Mouse (Mus musculus) frontal cortex, adult (tissue): ENCODE measurements around the gene Rab3d.

Experiments
- ATAC-seq: cut with Nextera tagmentation; 2 replicates; pipeline ENCODE4 v1.9.2; 2017; ENCODE audit warnings: mild to moderate bottlenecking, moderate library complexity, mixed read lengths; ENCODE audit not compliant: low TSS enrichment

Gene Rab3d

DNA sequence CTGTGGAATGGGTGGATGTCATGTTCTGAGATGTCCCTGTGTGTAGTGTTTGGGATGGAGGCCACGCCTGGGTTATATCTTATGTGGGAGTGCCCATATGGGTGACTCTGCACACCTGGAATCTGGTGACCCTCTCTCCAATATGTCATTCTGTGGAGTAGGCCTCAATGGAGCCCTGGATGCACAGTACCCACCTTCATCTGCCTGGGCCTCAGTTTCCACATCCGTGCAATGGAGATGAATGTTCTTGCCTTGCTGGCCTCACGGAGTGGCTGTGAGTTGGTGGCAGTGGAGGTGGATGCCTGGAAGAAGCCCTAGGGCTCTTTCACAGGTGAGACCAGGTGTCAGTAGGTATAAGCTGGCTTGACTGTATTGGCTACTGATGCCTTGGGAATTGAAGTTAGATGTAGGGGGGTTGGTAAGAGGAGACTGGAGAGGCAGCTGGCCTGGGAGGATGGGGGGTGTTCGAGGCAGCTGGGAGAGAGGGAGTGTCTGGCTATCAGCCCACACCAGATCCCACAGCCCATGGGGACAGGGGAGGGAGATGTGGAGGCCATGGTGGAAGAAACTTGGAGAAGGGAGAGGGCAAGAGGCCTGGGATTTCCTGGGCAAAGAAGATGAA lies 20.4 kb upstream of the Rab3d start:
- 0 out of 2 replicates have a peak, but pooled peaks have one; percentile 8 for ATAC-seq

DNA sequence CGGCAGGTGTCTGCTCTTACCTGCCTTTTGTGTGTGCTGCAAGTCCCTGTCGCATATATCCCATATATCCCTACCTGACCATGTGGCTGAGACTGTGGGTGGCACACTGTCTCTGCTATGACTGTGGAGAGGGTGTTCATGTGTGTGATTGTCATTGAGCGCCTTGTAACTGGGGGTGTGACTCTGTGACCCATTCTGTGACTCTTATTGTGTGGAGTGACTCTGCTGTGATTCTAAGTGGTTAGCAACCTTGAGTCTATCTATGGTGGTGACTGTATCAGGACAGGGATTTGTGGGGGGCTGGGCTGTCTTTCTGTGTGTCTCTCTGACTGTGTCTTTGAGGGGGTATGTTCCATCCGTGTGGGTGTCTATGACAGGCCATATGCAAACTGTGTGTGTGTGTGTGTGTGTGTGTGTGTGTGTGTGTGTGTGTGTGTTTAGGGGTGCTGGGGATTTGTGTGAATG lies 19.8 kb upstream of the Rab3d start:
- 0 out of 2 replicates have a peak, but pooled peaks have one; percentile 17 for ATAC-seq

DNA sequence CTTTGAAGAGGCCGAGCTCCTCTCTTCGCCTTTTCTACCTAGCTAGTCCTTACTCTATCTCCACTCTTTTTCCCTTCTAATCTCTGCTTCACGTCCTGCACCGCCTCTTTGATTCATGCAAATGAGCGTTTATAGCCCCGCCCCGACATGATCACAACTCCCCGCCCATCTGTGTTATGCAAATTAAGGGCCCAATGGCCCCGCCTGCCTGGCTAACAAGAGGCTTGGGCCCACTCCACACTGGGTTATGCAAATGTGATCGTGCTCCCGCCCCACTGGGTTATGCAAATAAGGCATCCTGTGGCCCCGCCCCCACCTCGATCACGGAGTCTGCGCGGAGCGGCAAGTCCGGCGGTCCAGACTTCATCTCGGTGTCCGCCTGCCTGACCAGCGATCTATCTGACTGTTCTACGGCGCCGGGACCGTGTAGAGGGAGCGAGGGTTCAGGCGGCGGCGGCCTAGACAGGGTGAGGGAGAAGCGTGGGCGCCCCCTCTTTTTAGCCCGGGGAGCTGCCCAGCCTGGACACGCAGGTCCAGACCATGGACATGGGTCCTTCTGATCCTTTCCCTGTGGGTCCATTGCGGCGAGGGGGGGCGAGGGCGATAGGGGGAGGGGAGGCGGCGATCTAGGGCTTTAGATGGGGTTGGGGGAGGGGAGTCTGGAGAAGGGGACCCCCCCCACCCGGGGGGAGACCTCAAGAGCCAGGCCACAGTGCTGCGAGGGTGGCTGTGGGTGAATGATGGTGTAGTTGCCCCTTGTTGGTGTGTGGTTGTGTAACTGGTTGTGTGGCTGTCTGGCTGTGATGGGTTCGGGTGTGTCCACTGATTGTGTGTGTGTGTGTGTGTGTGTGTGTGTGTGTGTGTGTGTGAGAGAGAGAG lies 18.9 kb upstream of the Rab3d start, which contains the start of gene Plppr2:
TSS of gene Plppr2 (plus strand) at position 342 of the 879 bp plus-strand sequence.
- ATAC-seq, result peak; percentile 82

DNA sequence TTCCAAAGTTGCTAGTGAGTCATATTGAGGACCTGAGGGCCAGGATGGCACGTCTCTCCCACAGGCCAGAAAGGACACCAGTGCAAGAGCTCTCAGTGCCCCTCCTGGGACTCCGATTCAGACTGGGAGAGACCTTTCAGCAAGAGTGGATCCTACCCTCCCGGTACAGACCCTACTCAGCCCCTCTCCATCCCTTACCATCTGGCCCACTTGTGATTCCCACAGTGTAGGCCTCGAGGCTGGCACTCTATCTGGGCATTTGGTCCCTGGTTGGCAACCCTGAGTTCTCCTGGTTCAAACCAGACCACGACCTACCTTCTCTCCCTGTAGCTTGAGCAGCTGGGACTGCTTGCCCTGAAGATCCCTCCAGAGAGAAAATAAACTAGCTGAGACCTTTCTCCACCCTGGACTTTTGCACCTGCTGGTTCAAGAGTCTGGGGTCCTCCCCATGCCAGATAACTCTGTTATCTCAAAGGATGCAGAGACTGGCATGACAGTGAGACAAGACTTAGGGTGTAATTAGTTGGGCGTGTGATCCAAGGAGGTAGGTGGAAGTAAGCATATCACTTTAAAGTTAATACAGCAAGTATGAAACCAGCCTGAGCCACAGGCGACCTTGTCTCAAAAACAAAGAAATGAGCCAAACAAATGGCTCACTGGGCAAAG lies 17.6 kb upstream of the Rab3d start:
- no peak for ATAC-seq

DNA sequence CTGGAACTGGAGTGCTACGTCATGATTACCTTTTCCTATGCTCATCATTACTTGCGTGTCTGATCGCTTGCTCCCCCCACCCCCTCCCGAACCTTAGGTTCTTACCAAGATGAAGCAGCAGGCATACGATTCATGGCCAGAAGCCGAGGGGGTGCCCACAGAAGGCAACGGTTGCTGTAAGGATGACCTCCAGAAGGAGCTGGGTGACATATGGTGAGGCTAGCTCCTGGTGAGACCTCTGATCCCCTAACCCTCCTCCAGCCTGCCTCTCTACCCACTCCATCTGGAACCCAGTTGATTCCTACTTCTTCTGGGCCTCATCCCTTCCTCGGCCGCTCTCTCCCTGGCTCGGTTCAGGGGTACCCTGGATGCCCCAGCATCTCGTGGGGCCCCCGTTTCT lies 16.0 kb upstream of the Rab3d start:
- no peak for ATAC-seq

DNA sequence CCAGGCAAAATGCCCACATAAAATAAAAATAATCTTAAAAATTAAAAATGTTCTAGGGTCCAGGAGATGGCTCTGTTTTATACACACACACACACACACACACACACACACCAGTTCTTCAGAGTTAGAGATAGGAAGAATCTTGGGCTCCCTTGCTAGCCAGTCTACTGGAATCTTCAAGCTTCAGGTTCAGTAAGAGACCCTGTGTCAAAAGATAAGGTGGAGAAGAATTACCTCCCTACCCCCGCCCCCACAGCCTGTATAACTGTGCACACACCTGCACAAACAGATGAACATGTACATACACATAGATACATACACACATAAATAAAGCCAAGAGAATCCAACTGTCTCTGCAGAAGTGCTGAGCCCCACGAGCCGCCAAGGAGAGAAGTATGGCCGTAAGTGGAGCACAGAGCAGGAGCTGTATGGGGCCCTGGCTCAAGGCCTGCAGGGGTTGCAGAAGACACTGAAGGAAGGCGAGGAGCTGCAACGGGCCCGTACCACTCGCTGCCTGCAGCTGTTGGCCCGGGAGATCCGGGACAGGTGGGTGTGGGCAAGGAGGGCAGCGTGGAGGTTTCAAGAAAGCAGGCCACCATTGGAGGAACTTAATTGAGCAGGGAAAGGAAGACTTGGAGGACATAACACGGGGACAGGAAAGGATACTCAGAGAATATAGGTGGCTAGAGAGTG lies 14.6 kb upstream of the Rab3d start:
- no peak for ATAC-seq

DNA sequence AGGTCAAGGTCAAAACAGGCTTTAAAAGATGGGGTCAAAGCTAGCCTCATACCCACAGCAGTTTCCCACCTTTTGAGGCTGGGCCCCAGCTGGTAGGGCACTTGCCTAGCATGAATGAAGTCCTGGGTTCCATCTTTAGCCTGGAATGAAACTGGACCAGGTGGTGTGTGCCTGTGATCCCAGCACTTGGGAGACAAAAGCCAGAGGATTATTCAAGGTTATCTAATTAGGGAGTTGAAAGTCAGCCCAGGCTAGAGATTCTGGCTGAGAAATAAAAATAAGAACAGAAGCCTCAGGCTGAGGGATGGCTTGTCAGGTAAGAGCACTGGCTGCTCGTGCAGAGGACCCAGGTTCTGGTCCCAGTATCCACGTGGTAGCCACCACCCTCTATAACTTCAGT lies 14.0 kb upstream of the Rab3d start:
- no peak for ATAC-seq

DNA sequence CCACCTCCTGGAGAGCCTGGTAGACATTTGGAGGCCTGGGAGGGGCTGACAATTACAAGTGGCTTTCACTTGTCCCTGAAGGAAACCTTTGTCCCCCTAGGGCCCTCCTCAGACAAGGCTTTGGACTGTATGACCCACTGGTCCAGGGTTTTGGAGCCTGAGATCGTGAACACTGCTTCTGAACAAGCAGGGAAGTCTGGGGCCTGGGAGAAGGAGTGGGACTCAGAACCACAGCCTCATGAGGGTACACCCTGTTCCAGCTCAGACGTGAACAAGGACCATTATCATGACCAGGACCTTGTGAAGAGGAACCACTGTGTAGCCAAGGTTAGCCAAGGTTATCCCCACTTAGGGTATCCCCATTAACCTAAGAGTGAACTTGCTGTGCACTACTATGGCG lies 11.2 kb upstream of the Rab3d start:
- no peak for ATAC-seq

DNA sequence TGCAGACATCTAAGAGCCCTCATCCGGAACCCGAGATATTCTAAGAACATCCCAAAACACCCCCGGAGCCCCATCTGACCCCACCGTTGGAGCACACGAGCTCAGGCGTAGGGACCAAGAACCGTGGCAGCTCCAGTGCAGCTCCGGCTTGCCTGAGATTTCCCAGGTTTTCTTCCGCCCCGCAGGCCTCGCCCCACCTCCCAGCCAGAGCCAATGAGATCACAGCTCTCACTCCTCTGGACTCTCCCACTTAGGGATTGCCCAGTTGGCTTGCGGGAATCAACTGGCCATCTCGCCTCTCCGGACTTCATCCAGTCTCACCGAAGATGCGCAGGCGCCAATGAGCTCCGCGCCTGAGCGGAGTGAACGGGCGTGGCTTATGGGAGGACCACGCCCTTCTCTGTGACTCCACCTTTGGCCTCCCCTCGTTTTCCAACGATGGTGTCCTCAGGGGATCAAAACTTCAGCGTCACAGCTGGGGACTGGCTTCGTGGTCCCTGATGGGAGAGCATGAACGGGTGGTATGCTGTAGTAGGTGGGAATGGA lies 9.3 kb upstream of the Rab3d start, which contains the start of the genes Ccdc159 and Tmem205:
TSS of gene Ccdc159 (plus strand) at position 264 of the 546 bp plus-strand sequence.
TSS of gene Tmem205 (minus strand) at position 349 of the 546 bp plus-strand sequence.
- peak; percentile 94 for ATAC-seq

DNA sequence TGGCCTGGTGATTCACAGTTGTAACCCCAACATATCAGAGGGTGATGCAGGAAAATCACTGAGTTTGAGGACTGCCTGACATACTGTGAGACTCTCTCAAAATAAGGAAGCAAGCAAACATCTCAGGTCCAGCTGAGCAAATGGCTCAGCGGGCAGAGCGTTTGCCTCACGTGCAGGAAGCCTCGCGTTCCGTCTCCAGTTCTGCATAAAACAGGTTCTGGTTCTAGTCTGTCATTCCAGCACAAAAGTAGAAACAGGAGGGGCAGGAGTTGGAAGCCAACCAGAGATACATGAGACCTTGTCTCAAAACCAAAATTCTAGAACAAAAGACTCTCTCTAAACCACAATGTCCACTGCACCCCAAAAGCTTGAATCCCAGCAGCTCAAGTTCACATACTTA lies 8.8 kb upstream of the Rab3d start:
- ATAC-seq, result no peak

DNA sequence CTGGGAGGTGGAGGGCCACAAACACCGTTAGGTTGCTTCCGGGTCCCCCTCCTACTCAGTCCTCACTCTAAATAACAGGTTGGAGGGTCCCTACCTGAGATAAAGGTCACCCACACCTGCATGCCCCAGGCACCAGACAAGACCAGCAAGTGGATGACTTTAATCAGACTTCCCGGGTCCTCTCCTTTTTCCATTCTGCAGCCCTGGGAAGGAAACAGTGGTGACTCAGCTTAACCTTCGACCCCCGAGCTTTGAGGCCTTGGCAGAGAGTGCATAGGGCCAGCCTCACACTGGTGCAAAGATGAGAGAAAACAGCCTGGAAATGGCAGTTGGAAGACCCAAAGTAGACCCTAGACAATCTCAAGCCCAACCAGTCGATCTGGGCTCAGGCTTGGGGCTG lies 8.2 kb upstream of the Rab3d start:
- no peak for ATAC-seq

DNA sequence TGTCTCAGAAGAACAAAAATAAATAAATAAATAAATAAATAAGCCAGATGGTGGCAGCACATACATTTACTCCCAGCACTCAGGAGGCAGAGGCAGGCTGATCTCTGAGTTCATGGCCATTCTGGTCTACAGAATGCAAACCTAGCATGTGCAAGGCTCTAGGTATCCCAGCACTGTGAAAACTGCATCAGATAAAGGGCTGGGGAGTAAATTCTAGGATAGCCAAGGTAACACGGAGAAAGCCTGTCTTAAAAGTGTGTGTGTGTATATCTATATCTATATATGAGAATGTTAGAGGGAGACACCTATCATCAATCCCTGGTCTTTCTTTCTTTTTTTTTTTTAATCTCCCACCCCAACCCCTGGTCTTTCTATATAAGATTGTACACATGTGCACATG lies 7.5 kb upstream of the Rab3d start:
- ATAC-seq, result no peak

DNA sequence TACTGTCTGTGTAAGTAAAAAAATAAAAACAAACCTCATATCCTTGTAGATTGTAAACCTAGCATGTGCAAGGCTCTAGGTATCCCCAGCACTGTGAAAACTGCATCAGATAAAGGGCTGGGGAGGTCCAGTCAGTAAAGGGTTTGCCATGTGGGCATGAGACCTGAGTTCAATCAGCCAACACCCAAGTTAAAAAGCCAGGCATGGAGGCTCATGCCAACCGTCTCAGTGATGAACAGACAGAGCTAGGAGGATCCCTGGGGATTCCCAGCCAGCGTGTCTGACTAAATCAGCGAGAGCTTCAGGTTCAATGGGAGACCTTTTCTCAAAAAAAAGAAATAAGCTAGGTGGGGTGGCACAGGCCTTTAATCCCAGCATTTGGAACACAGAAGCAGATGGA lies 7.0 kb upstream of the Rab3d start:
- no peak for ATAC-seq

DNA sequence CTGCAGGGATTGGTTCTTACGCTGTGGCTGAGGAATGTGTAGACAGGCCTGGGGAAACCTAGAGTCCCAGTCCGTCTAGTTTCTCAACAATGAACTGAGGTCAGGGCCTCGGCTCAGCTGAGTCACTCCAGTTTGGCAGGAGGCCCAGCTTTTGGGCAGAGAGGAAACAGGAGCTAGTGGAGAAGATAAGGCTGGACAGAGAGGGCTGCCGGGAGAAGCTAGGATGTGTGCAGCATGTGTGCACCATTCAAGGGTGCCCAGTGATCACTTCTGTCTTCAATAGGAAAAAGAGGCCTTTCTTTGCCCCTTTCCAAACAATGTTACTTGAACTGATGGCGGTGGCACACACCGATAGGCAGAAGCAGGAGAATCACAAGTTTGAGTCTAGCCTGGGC lies 6.1 kb upstream of the Rab3d start:
- no peak for ATAC-seq

DNA sequence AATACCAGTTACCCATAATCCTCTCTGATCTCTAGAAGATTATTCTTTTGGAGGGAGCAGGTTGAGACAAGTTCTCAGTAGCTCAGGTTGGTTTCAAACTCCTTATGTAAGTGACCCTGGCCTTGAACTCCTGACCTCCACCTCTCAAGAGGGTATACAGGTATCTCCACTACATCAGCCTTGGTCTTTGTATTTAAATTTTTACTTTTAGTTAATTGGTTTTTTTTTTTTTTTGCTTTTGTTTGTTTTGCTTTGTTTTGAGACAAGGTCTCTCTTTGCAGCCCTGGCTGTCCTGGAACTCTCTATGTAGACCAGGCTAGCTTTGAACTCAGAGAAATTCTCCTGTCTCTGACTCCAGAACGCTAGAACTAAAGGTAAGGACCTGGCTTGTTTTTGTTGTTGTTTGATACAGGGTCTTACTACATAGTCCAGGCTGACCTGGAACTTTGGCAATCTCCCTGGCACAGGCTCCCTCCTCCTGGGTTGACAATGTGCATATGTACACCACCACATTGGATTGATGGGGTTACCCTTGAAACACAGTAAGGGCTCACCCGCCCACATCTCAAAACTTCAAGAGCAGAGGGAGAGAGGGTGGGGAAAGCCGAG lies 5.6 kb upstream of the Rab3d start:
- ATAC-seq, result no peak

DNA sequence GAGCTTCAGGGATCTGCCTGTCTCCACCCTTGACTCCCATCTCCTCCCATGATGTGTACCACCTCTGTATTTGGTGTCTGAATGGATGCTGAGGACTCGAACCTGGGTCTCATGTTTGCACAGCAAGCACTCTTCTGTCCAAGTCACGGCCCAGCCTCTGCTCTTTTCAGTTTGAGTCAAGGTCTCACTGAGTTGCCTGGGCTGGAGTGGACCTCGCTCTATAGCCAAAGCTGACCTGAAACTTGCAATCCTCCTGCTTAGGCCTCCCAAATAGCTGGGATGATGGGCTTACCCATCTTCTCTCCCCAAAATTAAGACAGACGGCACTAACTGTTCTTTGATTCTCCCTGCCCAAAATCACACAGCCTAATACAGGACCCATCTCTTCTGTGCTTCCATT lies 5.0 kb upstream of the Rab3d start:
- ATAC-seq, result no peak

DNA sequence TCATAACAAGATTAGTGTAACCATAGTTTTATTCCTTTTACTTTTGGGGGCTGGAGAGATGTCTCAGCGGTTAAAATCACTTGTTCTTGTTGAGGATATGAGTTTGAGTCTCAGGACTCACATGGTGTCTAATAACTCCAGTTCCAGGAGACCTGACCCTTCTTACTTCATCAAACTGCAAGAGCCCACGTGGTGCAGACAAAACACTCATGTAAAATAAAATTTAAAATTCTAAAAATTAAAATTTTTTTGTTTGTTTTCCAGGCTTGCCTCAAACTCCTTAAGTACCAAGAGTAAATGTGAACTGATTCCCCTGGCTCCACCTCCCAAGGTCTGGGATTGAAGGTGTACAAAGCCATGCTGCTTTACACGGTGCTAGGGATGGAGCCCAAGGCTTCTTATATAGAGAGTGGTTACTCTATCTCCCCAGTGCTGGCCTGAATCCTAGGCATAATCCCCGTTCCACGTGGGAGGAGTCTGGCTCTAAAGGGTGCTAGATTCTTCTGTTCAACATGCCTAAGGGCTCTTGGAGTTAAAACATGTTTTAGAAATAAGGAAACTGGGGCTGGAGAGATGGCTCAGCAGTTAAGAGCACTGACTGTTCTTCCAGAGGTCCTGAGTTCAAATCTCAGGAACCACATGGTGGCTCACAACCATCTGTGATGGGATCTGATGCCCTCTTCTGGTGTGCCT lies 846 bp upstream of the Rab3d start:
- ATAC-seq, result peak; percentile 27; the same call in 1 of the 2 replicates

DNA sequence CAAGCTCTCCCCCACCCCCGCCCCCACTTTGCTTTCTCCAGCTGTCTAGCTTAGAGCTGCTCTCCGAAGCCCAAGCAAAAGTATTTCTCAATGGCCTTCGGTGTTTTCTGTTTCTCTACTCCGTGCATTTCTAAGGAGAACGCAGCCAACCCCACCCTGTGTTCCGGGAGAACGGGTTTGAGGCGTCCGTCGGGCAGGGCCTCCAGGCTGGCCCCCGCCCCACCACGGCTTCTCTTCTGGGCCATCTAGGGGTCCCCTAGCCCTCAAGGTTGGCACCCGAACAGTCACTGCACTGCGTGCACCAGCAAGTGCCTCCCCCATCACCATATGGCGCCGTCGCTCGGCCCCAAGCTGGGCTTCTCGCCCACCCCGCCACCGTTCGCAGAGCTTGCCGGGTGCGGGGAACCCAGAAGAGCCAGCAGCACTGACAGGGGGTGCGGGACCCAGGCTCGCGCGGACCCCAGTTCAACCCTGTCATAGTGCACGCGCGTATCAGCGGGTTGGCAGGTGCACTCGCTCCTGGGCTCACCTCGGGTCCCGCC lies 428 bp downstream of the Rab3d start:
- ATAC-seq, result peak; percentile 69

DNA sequence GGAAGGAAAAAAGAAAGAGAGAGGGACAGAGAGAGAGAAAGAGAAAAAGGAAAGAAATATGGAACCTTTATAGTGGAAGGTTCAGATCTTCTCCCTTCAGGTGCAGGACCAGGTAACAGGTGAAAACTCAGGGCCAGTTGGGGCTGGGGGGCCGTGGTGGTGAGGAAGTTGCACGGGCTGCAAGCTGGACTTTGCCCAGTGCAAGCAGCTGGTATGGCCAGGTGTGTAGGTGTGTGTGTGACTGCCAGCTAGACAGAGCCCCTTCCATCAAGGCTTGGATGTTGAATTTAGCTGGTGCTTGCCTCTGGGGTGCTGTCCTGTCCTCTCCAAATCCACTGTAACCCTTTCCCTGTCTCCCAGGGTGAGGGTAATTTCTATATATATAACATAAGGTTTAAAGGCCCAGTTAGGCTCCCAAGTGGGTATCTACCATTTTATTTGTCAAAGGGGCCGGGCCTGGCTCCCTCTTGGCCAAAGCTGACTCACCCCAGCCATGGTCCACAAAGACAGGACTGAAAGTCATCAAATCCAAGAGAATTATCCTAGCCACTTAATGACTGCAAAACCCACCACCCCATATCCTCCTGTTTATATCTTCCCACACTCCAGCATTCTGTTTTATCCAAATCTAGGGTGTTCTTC lies 1.0 kb downstream of the Rab3d start:
- no peak for ATAC-seq
